Mouse (Mus musculus) kidney, adult 9 months (tissue): ENCODE results near the gene Igfbp5.

Experiments used
- DNase-seq: peaks from one replicate; pipeline ENCODE4 v3.0.0; 2022

Igfbp5 gene

DNA sequence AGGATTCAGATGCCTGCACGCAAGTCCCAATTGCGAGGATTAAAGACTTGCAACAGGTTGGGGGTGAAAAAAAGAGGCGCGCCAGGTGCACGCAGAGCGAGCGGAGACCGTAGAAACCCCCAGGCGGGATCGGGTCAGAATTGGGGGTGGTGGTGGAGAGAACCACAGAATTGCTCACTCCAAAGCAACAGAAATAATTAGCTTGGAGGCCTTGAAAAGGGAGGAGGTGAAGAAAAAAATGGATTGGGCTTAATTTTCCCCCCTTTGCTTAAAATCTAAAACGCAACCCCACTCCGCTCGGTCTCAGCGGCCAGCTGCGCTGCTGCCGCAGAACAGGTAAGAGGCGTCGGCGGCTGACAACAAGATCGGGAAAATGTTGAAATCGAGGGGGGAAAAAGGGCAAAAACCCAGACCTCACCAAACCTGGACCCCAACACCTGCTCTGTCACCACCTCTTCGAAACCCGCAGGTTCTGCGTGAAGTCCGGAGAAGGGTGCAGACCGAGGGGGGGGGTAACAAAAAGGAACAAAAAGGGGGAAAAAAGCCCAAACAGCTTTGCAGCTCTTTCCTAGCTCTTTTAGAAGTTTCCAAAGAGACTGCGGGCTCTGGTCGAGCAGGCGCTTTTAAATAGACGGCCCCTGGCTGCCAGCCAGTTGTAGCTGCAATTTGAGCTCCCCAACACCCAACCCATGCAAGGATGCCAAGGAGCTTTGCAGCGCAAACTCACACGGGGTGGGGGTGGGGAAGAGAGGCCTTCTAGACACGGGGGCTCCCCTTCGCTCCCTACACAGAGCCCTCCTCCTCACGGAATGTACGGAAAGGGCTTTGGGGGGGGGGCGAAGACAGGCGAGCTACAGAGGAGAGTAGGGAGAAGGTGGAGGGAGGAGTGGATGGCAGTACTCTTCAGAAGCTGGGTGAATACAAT, at the start of gene Igfbp5:
Igfbp5 (minus strand) TSS at position 598 of the 925 bp plus-strand sequence.
- peak; percentile 89 for DNase-seq

DNA sequence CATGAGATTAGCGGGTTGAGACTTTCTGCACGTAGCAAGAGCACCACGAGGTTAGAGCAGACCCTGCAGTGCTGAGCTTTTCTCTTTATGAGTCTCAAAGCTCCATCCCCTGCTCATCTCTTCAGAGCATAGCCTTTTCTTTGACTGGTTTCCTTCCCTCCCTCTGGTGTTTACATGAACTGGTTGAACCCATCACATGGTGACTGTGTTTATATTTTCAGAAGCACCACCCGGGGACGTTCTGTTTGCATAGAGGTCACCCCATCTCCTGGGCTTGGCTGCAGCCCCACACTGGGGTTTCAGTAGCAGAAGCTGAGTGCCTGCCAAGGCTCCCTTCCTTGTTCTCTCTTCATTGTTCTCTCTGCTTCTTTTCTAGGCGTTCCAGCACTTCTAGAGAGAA, 40.1 kb upstream of the Igfbp5 start:
- peak; percentile 44 for DNase-seq

- DNase-seq: no peak
Measured at GRCm38 (mm10) chr1:72913073-72913472, 38.4 kb upstream of the Igfbp5 start.

DNA sequence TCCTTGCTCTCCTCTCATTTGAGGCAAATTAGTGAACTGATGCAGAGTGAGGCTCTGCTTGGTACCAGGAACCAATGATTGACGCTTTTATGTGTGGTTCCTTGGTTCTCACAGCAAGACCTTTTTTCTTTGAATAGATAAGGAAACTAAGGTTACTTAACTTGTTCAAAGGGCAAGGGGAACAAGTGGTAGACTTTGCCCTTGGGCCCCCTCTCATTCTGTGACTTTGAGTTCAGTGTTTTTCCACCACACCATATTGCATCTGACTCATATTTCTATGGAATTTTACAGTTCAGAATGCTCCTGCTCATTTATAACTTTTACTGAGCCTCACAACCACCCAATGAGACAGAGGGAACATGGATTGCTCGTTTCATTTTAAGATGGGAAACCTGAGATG, 21.1 kb upstream of the Igfbp5 start:
- no peak for DNase-seq

GRCm38 (mm10) chr1:72887910-72888309, 13.2 kb upstream of the Igfbp5 start:
- no peak for DNase-seq

DNA sequence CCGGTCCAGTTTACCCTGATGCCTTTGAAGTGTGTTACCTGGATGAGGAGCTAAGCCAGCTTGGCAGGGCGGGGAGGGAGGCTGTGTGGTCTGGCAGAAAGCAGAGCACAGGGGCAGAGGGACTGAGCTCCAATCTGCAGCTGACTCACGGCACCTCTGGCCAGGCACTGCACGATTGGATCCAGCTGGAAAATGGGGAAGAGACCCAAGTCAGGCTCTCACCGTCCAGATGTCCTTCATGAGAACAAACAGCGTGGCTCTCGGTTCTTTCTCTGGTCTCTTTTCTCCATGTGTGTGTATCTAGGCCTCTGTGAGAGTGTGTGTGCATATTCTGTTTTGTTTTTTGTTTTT, 11.1 kb upstream of the Igfbp5 start:
- DNase-seq: no peak

DNA sequence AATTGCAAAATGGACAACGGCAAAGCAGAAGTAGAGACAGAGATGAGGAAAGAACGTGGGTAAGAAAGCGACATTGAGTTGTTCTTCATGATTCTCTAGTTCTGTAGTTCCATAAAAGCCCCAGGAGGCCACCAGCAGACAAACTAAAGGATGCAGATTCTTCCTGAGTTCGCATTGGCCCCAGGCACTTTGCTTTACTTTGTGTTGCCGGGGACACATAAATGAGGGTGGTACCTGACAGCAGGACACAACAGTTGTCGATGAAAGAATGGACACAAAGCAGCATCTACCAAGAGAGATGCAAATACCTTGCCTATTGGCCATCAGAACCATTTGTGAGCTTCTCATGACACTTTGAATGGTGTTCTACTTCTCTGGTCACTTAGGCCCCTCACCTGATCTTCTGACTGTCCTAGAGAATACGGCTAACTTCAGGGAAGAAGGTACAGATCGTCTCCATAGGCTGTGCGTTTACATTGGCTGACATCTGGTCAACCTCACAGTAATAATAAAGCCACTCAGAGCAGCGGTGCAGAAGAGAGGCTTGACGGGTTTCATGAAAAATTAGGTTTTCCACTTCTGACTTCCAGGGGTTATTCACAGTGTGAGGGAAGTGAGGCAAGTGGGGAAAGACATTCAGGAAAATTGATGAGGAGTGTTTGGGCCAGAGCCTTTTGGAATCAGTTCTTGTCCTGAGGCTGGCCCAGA, 10.6 kb upstream of the Igfbp5 start:
- no peak for DNase-seq

DNA sequence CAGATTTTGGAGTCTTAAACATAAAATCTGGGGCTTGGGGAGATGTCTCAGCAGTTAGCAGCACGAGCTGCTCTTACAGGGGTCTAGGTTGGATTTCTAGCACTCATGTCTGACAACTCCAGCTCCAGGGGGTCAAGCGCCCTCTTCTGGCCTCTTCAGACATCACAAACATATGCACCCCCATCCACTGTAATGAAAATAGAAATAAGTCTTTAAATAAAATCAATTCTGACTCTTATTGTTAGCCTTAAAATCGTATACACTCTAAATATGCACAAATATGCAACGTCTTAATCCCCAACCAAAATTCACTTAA, 4.6 kb upstream of the Igfbp5 start:
- DNase-seq: no peak

- DNase-seq: no peak
Measured at GRCm38 (mm10) chr1:72878473-72879318, 4.0 kb upstream of the Igfbp5 start.

DNA sequence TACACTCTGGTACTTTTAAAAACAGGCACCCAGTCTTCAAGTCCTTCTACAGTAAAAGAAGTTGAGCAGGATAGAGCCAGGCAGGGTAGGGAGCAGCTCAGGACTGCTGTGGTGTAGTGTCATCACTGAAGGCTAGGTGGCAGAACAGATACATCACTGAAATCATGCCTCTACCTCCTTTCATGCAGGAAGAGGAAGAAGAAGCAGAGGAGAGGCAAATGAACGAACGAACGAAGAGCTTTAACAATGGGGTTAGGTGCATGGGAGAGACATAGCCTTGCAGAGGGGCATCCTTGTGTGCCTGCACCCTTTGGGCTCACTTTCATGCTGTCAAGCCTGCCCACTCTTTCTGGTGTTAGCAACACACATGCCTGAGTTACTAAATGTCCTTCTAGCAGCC, 3.2 kb upstream of the Igfbp5 start:
- peak; percentile 81 for DNase-seq

DNA sequence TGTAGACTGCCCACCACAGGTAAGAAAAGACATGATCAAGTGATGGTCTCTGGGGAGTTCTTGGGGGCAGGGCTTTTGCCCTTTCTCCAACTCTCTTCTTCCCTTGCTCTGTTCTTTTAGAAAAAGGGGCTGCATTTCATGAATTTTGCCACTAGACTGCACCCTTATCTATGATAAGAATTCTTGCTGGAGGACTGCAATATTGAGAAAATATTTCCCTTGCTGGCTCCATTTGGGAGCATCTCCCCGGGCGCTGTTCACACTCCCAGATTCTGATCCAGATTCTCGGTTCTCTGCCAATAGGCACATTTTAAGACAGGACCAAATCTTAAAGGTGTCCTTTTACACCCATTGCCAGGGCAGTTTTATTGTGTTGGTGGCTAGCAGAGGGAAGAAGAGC, 1.4 kb upstream of the Igfbp5 start:
- DNase-seq: no peak

DNA sequence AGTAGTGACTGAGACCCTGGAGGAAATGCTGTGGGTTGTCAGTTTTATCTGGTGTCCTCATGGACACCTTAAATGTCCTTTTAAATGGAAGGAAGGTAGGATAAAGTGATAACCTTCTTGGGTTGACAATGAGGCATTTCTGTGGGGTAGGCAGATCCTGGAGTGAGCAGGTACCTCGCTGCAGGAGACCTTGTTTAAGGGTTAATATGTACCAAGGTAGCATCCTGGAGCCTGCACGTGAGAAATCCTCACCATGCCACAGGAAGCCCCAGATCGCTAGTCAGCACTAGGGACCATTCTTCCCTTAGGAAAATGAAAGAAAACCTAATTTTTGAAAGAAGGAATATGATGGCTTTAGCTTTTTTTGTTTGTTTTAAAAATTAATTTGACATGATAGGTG, 1.0 kb upstream of the Igfbp5 start:
- DNase-seq: peak; percentile 63

DNA sequence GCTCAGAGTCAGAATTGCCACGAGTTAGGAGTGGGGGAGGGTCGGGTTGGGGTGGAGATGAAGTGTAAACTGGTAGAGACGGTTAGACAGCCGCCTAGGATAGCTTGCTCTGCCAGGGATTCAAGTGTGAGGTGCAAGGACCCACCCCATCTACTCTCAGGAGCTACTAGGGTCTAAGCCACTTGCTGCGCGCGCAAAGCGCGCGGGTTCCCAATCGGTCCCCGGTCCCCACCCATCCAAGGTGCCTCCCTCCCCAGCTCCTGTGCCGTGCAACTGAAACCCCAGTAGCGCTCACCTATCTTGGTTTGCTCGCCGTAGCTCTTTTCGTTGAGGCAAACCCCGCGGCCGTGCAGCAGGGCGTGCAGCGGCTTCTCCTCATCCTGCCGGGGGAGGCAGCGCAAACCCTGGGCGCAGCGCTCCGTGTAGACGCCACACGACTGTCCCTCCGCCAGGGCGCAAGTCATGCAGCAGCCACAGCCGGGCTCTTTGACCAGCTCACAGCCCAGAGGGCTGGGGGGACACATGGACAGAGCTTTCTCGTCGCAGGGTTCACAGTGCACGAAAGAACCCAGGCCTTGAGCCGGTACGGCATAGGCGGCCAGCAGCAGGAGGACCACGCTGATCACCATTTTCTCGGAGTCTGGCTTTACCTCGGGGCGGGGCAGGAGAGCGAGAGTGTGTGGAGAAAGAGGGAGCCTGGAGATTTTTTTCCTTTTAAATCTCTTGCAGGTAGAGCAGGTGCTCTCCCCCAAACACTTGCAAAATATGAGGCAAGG, 985 bp downstream of the Igfbp5 start:
- DNase-seq: peak; percentile 72

DNA sequence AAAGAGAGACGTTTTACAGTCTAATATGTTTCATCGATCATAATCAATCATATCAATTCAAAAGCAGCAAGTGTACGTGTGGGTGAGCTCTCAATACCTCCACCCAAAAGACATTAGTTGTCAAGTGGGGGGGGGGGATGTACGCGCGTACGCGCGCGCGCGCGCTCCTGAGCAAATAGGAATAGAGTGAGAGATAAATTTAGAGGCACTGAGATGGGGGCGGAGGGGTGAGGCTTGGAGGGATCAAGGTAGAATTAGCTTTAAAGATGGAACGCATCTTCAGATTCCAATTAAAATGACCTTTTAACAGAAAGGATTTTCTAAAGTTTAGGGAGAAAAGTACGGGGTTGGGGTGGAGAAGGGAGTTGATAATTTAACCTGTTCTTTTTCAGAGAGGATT, 1.6 kb downstream of the Igfbp5 start:
- no peak for DNase-seq

DNA sequence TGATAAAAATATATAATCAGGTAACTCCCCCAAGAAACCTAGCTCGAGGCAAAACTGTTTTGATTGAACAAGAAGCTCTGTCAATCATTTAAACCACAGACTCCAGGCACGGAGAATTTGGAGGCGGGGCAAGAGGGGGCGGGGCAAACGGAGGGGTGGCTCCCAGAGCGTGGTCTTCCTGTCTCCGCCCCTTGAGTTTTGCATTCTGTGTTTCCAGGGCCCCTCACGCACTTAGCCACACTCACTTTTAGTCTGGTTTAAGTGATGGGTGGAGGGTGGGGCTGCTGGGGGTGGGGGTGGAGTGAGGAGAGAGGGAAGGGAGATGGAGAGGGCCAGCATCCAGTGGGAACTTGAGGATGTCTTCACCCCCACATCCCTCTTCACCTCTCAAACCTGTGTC, 2.2 kb downstream of the Igfbp5 start:
- DNase-seq: peak; percentile 90

DNA sequence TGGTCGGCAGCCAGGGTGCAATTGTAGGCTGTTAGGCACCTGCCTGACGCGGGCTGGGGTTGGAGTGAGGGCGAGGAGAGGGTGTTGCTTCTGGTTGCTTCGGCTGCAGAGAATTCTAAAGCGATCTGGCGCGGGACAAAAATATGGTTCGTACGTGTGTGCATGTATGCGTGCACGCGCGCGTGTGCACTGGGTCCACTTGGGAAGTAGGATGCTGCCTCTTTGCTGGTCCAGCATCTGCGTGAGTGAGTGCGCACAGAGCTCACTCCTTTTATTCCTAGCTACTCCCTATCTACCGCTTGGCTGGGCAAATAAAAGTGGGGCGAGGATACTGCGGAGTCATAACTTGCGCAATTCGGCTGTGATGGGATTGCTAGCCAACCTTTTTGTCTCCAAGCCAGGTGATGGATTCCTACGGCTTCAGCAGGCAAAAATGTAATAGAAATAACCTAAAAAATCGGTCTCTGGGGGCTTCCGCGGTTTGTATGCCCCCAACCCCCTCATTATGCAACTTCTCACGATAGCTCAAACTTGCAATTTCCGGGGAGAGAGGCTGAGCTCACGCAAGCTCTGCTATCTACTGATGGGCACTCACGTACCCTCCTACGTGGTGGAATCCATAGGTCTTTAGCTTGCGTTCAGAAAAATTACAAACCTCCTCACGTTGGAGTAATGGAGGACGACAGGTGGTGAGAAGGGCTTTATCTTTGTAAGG, 2.8 kb downstream of the Igfbp5 start:
- peak; percentile 61 for DNase-seq

DNA sequence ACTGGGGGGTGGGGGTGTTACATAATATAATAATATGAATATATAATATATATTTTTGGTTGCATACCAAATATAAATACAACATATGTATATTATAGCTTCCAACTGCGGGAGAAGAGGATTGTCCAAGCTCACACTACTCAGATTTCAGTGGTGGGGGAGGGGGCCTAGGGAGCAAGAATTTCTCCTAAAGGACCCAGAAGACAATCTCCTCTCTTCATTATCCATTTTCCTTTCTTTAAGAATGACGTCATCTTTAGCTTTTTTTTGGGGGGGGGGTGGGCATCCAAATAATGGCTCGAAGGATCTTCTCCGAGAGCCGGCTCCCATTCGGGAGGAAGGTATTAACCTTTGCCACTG, 3.4 kb downstream of the Igfbp5 start:
- no peak for DNase-seq

DNA sequence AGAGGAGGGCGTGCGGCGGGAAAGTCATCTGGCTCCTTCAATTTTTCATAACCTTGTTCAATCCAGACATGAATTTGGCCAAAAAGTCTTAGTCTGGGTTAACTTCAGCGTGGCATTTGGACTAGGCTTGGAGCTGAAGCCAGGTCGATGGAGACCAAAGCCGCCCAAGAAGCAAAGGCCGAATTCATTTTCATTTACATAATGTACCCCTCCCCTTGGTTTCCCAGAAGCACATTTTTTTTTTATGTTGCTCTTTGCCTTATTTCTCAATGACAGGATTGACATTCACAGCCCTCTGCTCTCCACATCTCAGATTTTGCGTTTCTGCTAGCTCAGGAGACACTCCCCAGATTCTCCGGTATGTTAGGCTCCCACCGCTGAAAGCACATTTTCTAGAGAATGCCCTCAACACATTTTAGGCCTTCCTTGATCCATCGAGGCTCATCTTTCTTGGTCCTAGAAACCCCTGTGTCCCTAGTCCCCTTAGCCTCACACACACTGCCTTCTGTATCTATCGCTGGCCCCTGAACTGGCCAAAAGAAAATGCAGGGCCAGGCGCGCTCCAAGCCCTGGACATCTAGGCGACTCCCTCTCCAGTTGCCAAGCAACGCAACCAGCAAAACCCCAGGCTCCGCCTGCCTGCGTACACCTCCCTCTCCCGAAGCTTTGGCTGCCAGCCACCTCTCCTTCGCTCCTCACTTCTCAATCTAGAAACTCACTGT, 3.9 kb downstream of the Igfbp5 start:
- DNase-seq: peak; percentile 94

GRCm38 (mm10) chr1:72869681-72870614, 4.7 kb downstream of the Igfbp5 start:
- DNase-seq: peak; percentile 96

DNA sequence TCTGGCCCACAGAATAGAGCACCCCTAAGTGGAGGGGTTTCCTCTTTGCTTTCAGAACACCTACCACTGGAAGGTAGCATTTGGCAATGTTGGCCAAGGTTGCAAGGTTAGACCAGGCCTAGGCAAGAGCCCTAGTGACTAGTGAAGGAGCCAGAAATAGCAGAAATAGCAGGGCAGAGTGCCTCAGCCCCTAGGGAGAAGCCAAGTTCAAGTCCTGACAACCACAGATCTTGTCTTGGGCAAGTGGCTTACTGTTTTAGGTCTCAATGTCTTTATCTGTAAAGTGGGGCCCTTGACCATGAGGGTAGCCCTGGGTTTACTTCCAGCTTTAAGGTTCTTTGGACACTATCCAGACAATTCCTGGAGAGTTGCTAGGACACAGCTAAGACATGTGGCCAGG, 5.4 kb downstream of the Igfbp5 start:
- no peak for DNase-seq
